Mouse (Mus musculus) frontal cortex, postnatal 25 days (tissue): Measurements from ENCODE around the gene Tgm7.

Source experiments
- DNase-seq, 2 experiments: peaks; one replicate each; pipeline ENCODE4 v3.0.0; 2022; ENCODE audit warnings: low spot score in 2 of 2

Gene Tgm7

DNA sequence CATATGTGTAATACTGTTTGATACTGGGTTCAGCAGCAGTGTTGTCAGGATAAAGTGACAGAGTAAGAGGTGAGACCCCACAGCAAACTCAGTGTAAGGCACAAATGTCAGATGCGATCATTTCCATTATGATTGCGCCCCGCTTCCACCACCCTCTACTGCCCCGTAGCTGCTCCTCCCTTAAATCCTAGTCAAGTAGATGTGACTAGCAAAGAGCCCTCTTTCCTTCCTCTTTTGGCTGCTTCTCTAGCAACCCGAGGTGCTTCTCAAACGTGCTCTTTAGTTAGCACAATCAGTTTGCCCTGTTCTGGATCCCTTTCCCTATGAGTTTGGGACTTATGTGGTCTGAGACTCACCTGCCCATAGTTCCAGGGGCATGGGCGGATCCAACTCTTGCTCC is 34.8 kb downstream of the Tgm7 start:
- no peak for DNase-seq

DNA sequence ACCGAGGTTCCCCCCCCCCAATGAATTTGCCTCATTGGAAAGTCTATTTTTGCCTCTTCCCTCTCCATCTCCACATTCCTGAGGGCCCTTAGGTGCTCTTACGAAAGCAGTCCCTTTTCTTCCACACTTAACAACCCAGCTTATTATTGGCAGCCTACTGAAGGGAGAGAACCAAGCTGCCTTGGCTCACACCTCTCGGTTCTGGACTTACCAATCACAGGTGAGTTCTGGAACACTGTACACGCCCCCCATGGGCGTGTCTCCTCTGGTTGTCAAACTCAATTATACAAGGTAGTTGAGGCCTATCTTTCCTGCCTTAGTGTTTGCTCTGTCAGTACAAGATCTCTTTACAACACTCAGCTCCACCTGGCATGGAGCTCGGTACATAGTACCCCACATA is 37.7 kb downstream of the Tgm7 start:
- no peak for DNase-seq

DNA sequence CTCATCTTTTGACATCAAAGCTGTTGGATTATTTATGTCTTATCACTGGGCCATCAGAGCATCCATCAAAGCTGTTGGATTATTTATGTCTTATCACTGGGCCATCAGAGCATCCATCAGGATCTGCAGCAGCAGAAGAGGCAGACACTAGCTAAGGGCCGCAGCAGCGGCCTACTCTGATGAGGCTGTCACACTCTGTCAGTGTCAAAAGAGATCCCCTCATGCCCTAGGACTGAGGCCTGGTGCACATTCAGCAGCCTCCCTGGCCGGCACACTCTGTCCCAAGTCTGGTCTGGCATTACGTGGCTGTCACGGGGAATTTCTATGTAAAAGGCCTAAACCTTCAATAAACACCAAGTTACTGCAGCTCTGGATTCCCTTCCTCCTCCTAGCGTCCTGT is 40.1 kb downstream of the Tgm7 start:
- no peak for DNase-seq

DNA sequence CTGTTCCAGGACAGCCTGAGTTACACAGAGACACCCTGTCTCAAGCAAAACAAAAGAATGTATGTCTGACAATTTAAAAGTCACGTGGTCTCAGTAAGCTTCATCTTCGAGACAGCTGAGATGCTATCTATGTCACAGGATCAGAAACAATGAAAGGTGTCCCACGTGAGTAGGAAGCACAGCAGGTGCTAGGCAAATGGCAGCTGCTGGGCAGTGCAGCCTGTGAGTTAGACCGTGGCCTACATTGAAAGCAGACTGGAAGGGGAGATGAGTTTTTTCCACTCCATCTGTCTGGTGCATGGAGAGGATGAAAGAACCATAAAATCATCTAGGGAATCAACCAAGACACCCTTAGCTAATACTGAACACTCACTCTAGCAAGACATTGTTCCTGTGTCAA is 42.5 kb downstream of the Tgm7 start:
- DNase-seq, result no peak

DNA sequence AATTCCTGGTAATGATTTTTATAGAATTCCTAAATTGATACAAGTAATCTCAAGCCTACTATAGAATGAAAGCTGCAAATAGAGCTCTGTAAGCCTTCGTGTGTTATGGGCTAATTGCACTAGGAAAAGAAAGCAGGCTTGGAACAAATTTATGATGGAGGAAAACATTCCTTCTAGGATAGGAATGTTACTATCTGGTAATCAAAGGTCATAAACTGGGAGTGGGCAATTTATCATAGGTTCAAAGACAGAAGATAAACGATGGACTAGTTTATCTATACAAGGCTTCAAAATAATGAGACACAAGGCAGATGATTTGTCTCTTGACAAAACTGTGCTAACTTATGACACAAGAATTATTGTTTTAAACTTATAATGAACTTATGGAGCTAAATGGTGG is 48.3 kb downstream of the Tgm7 start:
- DNase-seq, result no peak

DNA sequence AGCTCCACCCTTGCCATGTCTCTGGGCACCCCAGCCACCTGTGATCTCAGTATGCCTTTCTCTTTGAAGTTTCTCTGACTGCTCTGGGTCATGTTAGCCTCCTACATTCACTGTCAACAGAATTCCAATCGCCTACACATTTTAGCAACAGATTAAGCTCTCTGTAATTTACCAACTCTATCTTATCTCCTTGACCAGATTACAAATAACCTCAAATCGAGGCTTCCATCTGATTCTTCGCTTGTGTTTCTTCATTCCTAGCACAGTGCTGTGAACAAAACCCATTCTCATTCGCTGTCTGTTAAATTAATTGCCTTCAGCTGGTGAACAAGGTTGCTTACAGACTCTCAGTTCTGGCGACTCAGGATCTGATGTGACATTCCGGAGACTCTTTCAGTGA is 51.6 kb downstream of the Tgm7 start:
- DNase-seq, result no peak

DNA sequence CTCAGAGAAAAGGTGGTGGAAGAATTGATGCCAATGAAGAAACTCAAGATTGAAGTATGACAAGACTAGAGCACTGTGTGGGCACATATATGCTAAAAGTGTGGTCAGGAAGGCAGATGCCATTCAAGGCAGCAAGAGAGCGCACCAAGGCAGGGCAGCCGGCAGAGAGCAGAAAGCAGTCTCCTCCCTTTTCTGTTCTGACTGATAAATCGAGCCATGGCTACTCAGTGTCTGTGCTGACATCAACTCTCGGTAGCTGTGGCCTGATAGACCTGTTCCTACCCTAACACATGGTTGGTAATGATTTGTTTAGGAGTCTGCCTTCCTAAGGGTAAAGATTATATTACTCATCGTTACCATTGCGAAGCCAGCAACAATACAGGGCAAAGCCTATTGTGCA is 53.7 kb downstream of the Tgm7 start:
- DNase-seq, result no peak

DNA sequence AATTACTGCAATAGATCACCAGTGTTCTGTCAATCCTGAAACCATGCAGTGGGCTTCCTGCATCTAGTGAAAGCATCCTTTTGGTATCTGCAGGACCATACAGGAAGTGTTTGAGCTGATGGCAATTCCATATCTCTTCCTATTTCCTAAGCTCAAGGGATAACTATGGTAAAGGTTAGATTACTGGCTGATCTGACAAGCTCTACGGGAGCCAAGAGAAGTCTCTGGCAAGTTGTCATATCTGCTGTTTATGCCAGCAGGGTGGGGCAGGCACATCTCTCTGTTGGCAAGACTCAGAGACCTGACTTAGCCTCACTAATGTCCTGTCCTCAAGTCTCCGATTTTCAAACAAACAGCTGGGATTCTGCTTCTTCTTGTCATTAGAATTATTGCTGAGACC is 55.5 kb downstream of the Tgm7 start:
- no peak for DNase-seq

DNA sequence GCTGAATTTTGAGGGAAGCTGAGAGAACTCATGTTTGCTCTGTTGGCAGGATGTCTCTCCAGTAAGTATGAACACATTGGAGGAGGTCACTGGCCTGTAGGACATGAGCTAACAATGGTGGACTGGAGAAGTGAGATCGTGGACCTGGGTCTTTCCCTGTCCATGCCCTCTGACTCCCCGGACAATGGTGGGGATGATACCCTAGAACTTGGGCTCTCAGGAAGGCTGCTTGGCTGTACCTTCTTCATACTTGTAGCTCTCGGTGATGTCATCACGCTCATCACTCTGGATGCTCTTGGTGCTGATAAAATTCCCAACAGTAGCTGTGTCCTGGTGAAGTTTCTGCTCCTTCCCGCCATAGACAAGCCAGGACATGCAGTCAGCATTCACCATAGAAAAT is 57.4 kb downstream of the Tgm7 start:
- DNase-seq, result no peak

DNA sequence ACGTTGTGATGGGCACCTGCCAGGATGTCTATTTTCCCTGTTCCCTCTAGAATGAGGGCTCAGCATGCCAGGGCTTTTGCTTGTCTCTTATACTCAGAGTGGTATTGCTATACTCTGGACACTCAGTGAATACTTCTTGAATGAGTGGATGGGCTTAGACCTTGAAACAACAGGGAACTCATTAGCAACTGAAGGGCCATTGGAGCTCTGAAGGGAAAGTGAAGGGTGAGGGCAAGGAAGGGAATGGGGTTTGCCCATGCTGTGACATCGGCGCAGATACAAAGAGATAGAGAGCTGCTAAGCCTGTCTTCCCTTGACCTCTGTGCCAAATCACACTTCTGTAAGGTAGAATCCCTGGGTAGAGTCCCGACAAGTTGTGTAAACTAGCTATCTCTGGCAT is 63.9 kb downstream of the Tgm7 start:
- DNase-seq, result no peak
